Mouse (Mus musculus): ENCODE results near the gene Rpl23a. TPM values are rescaled to one million over a fixed set of nuclear protein-coding genes. Genes with fewer than 3 reads are reported as not detected.

The Rpl23a gene
- total RNA-seq, 2 experiments from 2014 or later = 1,488 to 1,617 TPM

DNA sequence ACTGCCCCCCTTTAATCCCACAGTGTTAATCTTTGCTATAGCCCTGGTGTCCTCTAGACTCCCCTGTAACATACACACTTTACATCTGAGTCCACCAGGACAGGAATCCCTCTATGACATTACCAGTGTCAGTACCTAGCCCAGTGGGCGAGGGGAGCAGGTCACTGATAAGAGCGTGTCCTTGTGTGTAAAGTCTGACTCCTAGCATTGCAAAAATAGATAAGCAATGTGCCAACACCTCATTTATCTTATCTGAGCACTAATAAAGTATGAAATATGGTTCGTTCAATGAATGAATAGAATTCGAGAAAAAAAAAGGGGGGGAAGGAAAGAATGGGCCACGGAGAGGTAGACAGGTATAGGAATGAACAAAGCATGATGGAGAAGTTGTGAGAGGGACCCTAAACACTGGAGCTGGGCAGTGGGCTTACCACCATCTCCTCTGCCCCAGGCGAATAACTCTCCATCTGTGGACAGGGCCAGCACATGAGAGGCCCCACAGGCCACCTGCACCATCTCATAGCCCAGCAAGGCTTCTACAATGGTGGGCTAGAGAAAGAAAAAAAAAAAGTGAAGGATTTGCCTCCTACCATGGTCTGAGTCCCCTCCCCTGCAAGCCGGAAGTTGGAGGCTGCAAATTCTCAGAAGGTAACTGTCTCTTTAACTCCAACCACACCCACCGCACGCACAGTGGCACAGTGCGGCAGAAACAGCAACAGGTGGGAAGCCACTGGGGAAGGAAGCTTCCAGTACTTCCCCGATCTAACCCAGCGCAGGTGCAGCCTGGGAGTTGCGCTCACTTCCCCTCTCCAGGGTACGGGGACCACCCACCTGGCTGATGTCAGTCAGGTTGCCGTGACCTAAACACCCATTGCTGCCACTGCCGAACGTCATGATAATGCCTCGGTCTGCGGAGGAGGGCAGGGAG lies 14.6 kb downstream of the Rpl23a start:
- DNase-seq (ENCODE audit: low spot score in 2 of 2) = no peak

DNA sequence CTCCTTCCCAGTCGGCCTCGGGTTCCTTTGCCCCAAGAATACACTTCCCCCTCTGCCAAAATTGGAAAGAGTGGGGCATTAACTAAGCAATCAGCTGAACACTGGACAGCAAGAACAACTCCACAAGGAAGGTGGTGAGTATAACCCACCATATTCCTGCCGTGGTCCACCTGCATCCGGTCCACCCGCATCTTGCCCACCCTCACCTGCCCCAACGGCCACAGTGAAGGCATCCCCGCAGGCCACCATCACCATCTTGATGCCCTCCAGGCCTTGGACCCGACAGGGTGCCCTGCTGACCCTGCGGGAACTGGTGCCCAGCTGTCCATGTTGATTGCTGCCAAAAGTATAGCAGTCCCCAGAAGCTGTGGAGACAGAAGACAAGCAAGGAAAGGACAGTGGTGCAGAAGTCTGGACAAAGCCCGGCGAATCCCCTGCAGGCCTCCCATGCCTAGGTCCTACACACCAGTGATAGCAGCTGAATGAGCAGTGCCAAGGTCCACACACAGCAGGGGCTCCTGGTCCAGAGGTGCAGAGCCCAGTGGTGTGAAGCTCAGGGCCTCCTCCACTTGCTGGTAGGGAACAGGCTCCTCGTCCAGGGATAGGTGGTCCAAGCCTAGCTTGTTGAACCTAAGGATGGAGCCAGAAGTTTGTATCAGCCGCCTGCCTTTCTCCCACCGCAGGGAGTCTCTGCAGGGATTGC lies 16.0 kb downstream of the Rpl23a start:
- DNase-seq (ENCODE audit: low spot score in 2 of 2) = no peak

DNA sequence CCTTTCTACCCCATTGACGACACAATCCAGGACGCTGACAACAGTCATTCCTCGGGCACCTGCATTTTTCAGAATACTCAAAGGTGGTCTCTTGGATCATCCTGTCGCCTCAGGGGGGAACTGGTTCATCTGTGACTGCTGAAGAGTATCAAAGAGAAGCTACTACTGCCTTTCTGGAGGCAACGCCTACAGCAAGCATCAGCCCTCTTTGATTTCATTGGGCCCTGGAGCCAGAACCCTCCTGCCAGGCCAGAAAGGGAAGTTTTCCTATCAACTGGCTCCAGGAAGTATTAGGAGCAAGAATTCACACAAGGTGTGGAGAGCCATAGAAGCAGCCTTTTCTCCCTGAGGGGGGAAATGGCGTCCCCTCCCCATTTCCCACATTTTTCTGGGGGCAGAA lies 16.7 kb downstream of the Rpl23a start:
- DNase-seq (ENCODE audit: low spot score in 2 of 2) = no peak

DNA sequence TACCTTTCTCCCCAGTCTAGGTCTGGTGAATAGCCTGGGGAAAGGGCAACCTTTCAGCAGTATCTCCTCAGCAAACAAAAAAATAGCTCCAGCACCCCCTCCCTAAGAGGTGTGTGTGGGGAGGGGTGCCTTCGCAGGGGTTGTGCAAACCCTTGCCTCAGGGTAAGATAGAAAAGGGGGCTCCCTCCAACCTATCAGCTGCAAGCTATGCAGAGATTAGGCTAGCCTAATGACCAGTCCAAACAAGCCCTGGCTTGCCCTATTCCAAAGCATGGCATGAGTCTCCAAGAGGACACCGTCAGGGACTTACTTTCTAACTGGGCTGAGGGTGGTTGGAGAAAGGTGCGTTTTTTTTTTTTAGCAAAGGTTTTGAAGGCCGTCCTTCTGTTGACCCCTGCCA lies 17.2 kb downstream of the Rpl23a start:
- no peak for DNase-seq (ENCODE audit: low spot score in 2 of 2)

DNA sequence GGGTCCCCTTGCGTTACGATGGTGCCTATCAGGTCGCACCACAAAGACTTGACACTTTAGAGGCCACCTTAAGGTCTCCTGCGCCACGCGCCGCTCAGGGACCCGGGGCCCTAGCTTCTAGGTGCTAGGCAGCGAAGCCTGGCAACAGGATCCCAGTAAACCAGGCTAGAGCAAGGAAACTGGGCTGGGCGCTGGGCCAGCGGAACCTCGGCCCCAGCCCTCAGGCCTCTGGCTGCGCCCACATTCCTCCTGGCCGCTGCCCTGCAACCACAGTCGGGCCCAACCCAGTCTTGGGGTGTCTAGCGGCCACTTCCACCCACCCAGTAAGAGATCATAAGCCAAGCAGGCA lies 17.6 kb downstream of the Rpl23a start:
- no peak for DNase-seq (ENCODE audit: low spot score in 2 of 2)

DNA sequence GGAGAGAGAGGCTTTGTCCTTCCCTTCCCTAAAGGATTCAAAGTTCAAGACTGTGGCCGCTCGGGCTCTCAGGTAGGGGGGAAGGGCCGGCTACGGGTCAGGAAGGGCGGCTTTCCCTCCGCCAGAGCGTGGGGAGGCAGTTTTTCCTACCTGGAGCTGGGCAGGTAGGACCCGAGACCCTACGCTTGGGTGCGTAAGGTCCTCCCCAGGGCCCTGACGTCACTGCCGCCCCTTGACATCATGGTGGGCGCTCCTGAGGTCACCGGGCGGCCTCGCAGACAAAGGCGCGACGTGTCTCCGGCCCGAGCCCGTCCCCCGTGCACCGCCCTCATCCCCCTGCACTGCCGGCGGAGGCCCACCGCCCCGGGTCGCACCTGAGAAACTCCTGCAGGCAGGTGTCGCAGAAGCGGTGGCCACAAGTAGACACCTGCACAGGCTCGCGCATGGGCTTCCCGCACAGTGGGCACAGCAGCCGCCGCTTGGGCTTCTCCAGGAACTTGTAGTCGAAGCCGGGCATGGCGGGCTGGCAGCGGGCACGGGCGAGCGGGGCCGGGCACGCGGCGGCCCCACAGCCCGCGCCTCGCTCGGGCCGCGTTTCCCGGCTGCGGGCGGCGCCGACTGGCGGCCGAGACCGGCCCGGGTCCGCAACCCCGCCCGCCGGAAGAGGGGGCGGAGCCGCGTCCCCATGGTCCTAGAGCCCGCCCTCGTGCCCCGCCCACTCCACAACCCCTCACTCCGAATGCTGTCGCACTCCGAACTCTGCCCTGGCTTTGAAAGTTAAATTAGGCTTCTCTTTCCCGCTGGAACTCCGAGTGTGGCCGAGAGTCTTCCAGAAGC lies 18.2 kb downstream of the Rpl23a start, which contains the start of gene Traf4:
Gene Traf4, minus strand, starts transcription at position 666 of the 837 bp plus-strand sequence.
- DNase-seq (ENCODE audit: low spot score in 2 of 2) = peak; percentile 76 to 87

DNA sequence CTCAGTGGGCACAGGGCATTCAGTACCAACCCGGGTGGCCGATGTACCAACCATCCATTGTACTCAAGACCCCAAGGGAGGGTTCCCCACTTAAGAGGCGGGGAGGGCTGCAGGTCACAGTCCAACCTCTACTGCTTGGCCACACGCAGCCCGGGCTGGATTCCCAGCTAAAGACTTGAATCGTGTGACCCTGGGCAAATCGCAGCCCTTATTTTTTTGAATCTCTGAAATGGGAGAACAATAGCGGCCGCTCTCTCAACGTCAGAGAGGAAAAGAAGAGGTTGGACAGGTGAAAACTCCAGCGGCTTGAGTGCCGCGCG lies 18.8 kb downstream of the Rpl23a start:
- no peak for DNase-seq (ENCODE audit: low spot score in 2 of 2)

DNA sequence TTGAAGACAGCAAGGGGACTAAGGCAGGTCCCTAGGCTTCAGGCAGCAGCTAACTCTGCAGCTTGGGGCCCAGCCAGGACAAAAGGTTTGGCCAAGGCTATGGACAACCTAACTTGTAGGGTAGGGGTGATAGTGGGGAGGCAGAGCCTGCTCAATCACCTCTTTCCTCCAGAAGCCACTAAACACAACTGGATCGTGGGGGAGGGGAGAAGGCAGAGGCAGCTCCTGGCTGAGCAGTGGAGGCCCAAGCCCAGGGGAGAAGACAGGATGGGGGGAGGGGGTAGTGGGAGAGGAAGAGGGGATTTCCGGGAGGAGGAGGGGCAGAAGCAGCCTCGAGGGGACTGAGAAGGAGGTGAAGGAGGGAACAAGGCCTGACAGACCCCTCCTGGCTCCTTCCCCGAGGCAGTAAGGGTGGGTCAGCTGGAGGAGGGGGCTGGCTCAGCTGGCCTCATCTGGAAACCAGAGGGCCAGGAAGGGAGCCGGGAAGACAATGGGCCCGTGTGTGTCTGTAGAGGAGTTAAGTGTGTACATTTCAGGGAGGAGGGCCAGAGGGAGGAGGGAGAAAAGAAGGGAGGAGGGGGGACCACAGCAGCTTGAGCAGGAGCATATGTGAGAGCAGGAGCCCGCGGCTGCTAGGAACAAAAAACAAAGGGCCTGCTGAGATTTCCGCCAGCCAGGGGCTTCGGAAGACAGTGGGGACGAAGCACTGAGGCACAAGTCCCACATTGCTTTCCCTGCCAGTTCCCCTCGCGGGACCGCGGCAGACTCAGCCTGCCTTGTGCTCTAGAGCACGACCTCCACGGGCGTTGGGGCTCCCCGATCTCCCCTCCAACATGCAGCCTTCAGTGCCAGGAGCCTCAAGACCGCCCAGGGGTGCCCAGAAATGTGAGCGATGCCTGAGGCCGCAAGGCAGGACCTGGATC lies 19.4 kb downstream of the Rpl23a start:
- peak; percentile 54 to 81 for DNase-seq (ENCODE audit: low spot score in 2 of 2)

DNA sequence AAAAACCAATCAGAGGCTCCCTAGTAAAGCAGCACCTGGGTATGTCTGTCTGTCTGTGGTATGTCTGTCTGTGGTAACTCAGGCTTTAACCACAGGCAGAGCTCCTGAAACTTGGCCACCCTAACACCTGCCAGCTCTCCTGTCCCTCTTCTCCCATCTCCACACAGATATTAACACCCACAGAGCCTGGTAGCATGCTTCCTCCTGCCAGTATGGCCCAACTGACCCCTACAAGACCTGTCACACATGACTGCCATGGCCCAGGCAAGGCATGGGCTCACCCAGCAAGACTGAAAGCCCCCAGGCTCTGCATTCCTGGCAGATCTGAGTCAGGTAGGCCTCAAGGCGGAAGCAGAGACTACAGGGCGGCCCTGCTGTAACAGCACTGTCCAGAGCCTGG lies 20.3 kb downstream of the Rpl23a start:
- DNase-seq (ENCODE audit: low spot score in 2 of 2) = no peak

DNA sequence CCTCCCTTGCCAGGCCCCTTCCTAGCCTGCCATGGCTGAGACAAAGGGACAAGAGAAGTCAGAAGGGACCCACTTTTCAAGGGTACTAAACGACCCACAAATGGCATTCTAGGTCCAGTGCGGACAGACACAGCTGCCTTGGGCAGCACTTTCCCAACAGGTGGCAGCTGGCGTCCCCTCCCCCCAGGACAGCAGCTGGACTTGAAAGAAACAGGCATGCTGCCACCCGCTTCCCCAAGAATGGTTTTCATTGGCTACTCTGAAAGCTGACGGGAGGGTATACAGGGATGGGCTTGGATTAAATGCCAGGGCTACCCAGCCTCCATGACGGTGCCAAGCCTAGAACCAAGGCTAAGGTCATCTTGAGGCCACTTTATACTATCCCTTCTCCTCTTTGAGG lies 20.9 kb downstream of the Rpl23a start:
- DNase-seq (ENCODE audit: low spot score in 2 of 2) = peak in 1 of 2 experiments; percentile 75

DNA sequence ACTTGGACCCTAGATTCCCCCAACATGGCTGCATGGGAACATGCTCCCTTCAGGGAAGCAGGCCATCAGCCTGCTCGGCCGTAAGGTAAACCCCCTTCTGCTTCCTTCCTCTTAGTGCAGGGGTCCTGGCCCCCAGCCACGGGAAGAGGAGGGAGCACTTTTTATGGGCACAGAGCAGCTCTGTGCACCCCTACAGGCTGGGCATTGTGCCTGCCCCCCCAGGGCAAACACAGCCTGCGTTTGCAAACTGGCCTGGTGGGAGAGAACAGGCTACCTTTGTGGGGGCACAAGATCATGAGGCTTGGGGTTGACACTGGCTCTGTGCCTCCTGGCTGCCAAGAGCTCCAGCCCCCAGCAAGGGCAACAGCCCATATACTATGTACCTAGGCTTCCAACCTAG lies 21.4 kb downstream of the Rpl23a start:
- no peak for DNase-seq (ENCODE audit: low spot score in 2 of 2)

DNA sequence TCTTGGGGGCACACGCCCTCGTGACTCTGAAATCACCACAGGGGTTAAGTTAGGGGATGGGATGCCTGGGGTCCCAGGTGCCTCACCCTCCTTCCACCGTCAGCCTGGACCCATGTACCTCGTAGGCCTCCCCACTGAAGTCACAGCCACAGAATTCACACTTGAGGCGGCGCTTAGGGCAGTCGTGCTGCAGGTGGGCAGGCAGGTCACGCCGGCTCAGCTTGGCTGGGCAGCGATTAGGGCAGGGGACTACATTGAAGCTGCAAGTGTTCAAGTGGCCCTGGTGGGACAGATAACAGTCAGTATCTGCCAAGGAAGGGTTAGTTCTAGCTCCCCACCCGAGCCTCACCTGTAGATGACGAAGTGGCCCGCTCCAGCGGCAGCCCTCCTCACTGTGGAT lies 22.2 kb downstream of the Rpl23a start:
- DNase-seq (ENCODE audit: low spot score in 2 of 2) = no peak

DNA sequence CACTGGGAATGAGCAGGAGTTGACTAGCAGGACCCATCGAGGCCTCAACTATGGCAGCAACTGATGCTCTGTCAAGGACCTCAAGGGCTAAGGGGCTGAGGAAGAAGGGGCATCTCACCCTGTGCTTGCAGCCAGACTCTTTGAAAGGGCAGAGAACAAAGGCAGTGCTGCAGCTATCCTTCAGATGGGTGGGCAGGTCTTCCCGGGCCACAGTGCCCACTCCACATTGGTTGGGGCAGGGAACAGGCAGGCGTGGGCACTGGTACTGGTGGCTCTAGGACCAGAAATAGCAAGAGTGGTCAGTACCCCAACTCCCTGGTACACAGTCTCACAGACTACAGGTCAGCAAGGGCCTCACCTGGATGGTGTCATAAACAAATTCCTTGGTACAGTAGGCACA lies 22.7 kb downstream of the Rpl23a start:
- no peak for DNase-seq (ENCODE audit: low spot score in 2 of 2)

DNA sequence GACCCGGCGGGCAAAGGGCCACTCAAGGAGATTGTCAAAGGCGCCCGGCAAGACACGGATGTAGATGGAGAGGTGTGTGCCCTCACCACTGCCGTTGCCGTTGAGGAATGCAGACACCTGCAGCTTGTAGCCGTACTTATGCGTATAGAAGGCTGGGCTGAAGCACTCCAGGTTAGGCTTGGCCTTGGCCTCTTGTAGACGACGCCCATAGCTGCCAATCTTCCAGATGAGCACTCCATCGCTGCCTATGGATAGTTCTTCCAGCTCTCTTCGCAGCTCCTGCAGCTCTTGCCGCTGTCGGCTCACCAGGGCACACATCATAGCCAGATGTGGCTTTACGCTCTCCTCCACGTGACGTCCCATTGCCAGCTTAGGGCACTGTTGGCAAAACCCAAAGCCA lies 23.2 kb downstream of the Rpl23a start:
- DNase-seq (ENCODE audit: low spot score in 2 of 2) = no peak

DNA sequence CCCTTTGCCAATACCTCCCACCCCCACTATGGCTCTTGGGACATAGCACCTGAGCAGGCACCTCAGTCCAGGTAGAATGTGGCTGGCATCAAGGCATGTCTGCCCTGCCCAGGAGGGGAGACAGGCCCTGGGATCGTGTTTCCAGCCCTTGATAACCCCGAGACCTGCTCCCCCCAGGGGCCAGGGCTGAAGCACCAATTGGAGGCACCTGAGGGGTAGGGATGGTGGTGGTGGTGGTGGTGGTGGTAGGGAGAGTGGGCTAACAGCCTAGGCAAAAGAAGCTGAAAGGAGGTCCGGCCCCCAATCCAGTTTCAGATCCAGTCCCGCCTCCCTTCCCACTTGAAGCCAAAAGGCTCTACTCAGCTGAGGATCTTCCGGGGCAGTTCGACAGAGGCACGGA lies 23.8 kb downstream of the Rpl23a start:
- DNase-seq (ENCODE audit: low spot score in 2 of 2) = no peak

DNA sequence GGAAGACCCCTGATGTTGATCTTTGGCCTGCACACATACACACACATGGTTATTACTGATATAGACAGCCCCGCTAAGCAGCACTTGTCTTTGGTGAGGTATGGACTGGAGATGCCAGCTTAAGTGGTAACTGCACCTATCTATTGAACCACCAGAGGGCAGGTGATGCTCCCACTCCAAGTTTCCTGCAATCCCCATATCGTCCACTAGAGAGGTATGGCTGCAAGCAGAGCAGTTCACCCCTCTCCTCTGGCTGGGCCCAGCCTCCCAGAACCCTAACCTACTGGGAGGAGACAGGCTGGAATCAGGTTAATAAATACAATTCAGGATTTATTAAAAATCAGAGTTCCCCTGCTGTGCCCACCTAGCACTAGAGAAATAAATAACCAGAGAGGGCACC lies 24.3 kb downstream of the Rpl23a start:
- peak in 1 of 2 experiments; percentile 77 for DNase-seq (ENCODE audit: low spot score in 2 of 2)

DNA sequence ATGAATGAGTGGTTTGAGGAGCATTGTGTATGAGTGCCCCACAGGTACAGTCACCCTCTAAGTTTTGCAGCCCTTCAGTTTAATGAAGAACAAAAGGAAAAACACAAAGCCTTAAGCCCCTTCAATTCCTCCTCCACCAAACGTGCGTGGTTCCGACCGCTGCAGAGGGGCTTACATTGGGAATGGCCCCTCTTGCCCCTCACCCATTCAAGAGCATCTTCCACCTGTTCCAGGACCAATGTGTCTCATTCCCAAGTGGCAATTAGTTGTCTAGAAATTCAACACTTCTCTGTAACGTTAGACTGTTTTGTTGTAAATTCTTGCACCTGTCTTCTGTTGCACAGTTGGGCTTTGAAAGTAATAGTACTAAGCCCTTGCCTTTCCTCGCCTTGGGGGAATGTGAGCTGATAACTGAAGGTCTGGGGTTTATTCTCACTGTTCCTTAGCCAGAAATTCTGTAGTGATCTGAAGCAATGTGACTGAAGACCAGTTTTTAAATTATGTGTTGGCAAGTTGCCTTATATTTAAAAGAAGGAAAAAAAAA lies 27.2 kb downstream of the Rpl23a start:
- DNase-seq (ENCODE audit: low spot score in 2 of 2) = no peak

DNA sequence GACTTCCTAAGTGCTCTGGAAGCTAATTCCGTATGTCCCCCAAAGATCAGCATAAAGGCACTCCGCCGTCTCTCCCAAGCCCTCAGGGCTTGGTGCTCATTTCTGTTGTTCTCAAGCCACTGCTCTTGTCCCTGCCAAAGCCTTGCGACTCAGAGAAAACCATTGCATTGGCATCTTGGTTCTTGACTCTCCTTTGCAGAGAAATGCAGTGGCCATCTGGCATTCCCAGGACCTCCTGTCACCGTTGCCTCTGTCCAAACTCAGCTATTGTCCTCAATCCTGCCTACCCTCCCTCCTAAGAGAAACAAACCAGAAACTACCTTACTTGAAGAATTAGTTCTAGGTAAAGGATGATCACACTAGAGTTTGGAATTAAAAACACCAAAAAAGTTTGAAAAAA lies 27.7 kb downstream of the Rpl23a start:
- no peak for DNase-seq (ENCODE audit: low spot score in 2 of 2)

DNA sequence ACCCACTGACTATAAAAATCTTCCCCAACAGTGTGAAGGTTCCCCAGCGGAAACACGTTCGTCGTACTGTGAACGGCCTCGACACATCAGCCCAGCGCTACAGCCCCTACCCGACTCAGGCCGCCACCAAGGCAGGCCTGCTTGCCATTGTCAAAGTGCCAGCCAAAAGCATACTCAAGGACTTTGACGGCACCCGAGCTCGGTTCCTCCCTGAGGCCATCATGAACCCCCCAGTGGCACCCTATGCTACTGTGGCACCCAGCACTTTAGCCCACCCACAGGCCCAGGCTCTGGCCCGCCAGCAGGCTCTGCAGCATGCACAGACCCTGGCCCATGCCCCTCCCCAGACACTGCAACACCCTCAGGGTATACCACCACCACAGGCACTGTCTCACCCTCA lies 29.6 kb downstream of the Rpl23a start:
- DNase-seq (ENCODE audit: low spot score in 2 of 2) = peak in 1 of 2 experiments; percentile 18

Measured in gastrocnemius, postnatal 4 days (tissue).